Mouse (Mus musculus): ENCODE results near the gene Mrps7. TPM values are rescaled to one million over a fixed set of nuclear protein-coding genes. Genes with fewer than 3 reads are reported as not detected.

Mrps7 gene
- total and polyA plus RNA-seq, 3 experiments = 106 to 199 (median 157) TPM

DNA sequence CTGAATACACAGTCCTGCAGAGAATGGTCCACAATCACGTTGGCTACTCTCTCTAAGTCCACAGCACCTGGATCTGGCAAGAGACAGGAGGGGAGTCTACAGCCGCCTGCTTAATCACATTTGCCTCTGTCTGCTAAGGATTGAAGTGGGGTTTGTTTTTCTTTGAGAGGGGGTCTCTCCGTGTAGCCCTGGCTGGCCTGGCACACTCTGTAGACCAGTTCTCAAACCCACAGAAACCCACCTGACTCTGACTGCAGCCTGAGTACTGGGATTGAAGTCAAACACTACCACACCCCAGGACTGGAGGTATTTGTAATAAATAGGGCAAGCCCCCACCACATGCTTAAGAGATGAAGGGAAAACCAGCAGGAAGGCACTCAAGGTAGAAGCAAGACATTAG is 5.9 kb downstream of the Mrps7 start:
- Histone ChIP-seq H3K9me3 (replicated peaks; ENCODE audit: insufficient read depth, low read length) (no peaks in the 10 kb centered on the region), H3K27ac (ENCODE audit: control insufficient read depth, low read depth, low read length) (no peak overlapping the region), H3K4me1 (ENCODE audit: control insufficient read depth in 1 of 2, insufficient read depth in 2 of 2, low read length in 2 of 2) (peaks cover 5 to 23% of the 10 kb centered on the region in 2 experiments; a peak in 3 of 4 replicates), H3K4me3 (ENCODE audit: control insufficient read depth in 1 of 2, insufficient read depth in 1 of 2, low read depth in 2 of 2, low read length in 2 of 2) (no peak overlapping the region), H3K9ac (ENCODE audit: control insufficient read depth, low read depth, low read length, poor library complexity, severe bottlenecking) (no peak overlapping the region), H3K79me2 (ENCODE audit: control insufficient read depth, insufficient read depth, low read length, poor library complexity) (peaks cover 23% of the 10 kb centered on the region), H3K36me3 (ENCODE audit: control insufficient read depth in 1 of 2, insufficient read depth in 2 of 2, low read length in 2 of 2) (peaks cover 2 to 22% of the 10 kb centered on the region in 2 experiments), H3K27me3 (ENCODE audit: control insufficient read depth in 1 of 2, insufficient read depth in 2 of 2, low read length in 2 of 2) (no peaks in the 10 kb centered on the region)
- TF ChIP-seq HCFC1 (IDR thresholded peaks at IDR 0.05; ENCODE audit: low read depth, low read length) (no peak), TBP (IDR thresholded peaks at IDR 0.05; ENCODE audit: low read depth, low read length) (no peak), ETS1 (IDR thresholded peaks at IDR 0.05; ENCODE audit: low read depth, low read length) (no peak), UBTF (IDR thresholded peaks at IDR 0.05; ENCODE audit: borderline replicate concordance, insufficient read depth, low read depth, low read length) (no peak), ZC3H11A (IDR thresholded peaks at IDR 0.05; ENCODE audit: low read depth, low read length) (no peak), CHD2 (IDR thresholded peaks at IDR 0.05; ENCODE audit: low read length) (no peak)
- no peak for DNase-seq (ENCODE audit: low read depth, low spot score)

DNA sequence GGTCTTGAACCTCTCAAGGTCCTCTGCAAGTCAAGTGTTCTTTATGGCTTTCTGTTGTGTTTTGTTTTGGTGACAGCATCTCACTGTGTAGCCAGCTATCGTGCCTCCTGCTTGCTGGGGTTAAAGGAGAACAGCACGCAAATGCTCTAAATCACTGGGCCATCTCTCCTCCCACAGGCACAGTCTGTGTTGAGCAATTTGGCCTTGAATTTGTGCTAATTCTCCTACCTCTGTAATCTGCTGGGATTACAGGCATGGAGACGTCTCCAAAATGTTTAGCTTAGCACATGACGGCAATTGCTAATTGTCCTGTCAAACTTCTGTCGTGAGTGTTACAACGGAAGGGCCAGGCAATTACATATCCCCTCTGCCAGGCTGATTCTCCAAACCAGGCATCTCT is 7.4 kb downstream of the Mrps7 start:
- Histone ChIP-seq H3K27me3 (ENCODE audit: control insufficient read depth in 1 of 2, insufficient read depth in 2 of 2, low read length in 2 of 2) (no peaks in the 10 kb centered on the region), H3K9ac (ENCODE audit: control insufficient read depth, low read depth, low read length, poor library complexity, severe bottlenecking) (no peak overlapping the region), H3K4me3 (ENCODE audit: control insufficient read depth in 1 of 2, insufficient read depth in 1 of 2, low read depth in 2 of 2, low read length in 2 of 2) (no peak overlapping the region), H3K4me1 (ENCODE audit: control insufficient read depth in 1 of 2, insufficient read depth in 2 of 2, low read length in 2 of 2) (peaks cover 3 to 13% of the 10 kb centered on the region in 2 experiments; a peak in 3 of 4 replicates), H3K27ac (ENCODE audit: control insufficient read depth, low read depth, low read length) (no peak overlapping the region), H3K79me2 (ENCODE audit: control insufficient read depth, insufficient read depth, low read length, poor library complexity) (peaks cover 9% of the 10 kb centered on the region), H3K9me3 (replicated peaks; ENCODE audit: insufficient read depth, low read length) (no peaks in the 10 kb centered on the region), H3K36me3 (ENCODE audit: control insufficient read depth in 1 of 2, insufficient read depth in 2 of 2, low read length in 2 of 2) (peaks cover 2 to 13% of the 10 kb centered on the region in 2 experiments)
- DNase-seq (ENCODE audit: low read depth, low spot score) = no peak
- no peak for TF ChIP-seq GABPA (IDR thresholded peaks at IDR 0.05; ENCODE audit: low read depth, low read length)
- no peak for TF ChIP-seq ZMIZ1 (IDR thresholded peaks at IDR 0.05; ENCODE audit: low read depth, low read length)
- TF ChIP-seq CHD2 (IDR thresholded peaks at IDR 0.05; ENCODE audit: low read length) = no peak

- Histone ChIP-seq H3K4me1 (ENCODE audit: control insufficient read depth in 1 of 2, insufficient read depth in 2 of 2, low read length in 2 of 2) (peaks cover 3 to 13% of the 10 kb centered on the region in 2 experiments; a peak in 3 of 4 replicates), H3K27ac (ENCODE audit: control insufficient read depth, low read depth, low read length) (peak overlapping the region; percentile 83), H3K79me2 (ENCODE audit: control insufficient read depth, insufficient read depth, low read length, poor library complexity) (peaks cover 5% of the 10 kb centered on the region; the same call in 1 of the 2 replicates), H3K9ac (ENCODE audit: control insufficient read depth, low read depth, low read length, poor library complexity, severe bottlenecking) (peak overlapping the region; percentile 95), H3K27me3 (ENCODE audit: control insufficient read depth in 1 of 2, insufficient read depth in 2 of 2, low read length in 2 of 2) (no peaks in the 10 kb centered on the region), H3K36me3 (ENCODE audit: control insufficient read depth in 1 of 2, insufficient read depth in 2 of 2, low read length in 2 of 2) (peaks cover 2 to 13% of the 10 kb centered on the region in 2 experiments), H3K9me3 (replicated peaks; ENCODE audit: insufficient read depth, low read length) (no peaks in the 10 kb centered on the region), H3K4me3 (ENCODE audit: control insufficient read depth in 1 of 2, insufficient read depth in 1 of 2, low read depth in 2 of 2, low read length in 2 of 2) (peak overlapping the region; percentile 77 to 93)
- DNase-seq (ENCODE audit: low read depth, low spot score) = peak; percentile 78
- TF ChIP-seq ETS1 (IDR thresholded peaks at IDR 0.05; ENCODE audit: low read depth, low read length) = peak; percentile 48
- no peak for TF ChIP-seq POLR2AphosphoS5 (IDR thresholded peaks at IDR 0.05; ENCODE audit: borderline replicate concordance, low read depth, low read length)
- TF ChIP-seq GABPA (IDR thresholded peaks at IDR 0.05; ENCODE audit: low read depth, low read length) = no peak
- TF ChIP-seq MEF2A (IDR thresholded peaks at IDR 0.05; ENCODE audit: extremely low read depth, insufficient replicate concordance, low read depth, low read length, poor library complexity, severe bottlenecking) = no peak
- no peak for TF ChIP-seq SMC3 (IDR thresholded peaks at IDR 0.05; ENCODE audit: low read depth, low read length)
- no peak; the same call in 1 of the 2 replicates for TF ChIP-seq TBP (IDR thresholded peaks at IDR 0.05; ENCODE audit: low read depth, low read length)
- TF ChIP-seq MYB (IDR thresholded peaks at IDR 0.05; ENCODE audit: low read depth, low read length) = no peak
- no peak for TF ChIP-seq HCFC1 (IDR thresholded peaks at IDR 0.05; ENCODE audit: low read depth, low read length)
- TF ChIP-seq GATA1 (IDR thresholded peaks at IDR 0.05; ENCODE audit: low read depth, low read length) = peak; percentile 45
- no peak for TF ChIP-seq RAD21 (IDR thresholded peaks at IDR 0.05; ENCODE audit: low read depth, low read length)
- no peak for TF ChIP-seq POLR2AphosphoS2 (IDR thresholded peaks at IDR 0.05; ENCODE audit: low read length)
- TF ChIP-seq ELF1 (IDR thresholded peaks at IDR 0.05; ENCODE audit: low read depth, low read length) = no peak
- no peak for TF ChIP-seq MAZ (IDR thresholded peaks at IDR 0.05; ENCODE audit: low read depth, low read length)
- no peak; a peak in 1 of 6 replicates for TF ChIP-seq CTCF (IDR thresholded peaks at IDR 0.05 in 2 of 3, conservative IDR thresholded peaks at IDR 0.05 in 1 of 3; ENCODE audit: control insufficient read depth in 1 of 3, insufficient read depth in 1 of 3, low read depth in 2 of 3, low read length in 3 of 3, poor library complexity in 1 of 3, severe bottlenecking in 1 of 3)
- no peak for TF ChIP-seq TCF12 (IDR thresholded peaks at IDR 0.05; ENCODE audit: low read depth, low read length)
- 0 out of 2 replicates have a peak, but pooled peaks have one; percentile 1 for TF ChIP-seq MXI1 (IDR thresholded peaks at IDR 0.05; ENCODE audit: low read depth, low read length)
These were observed 8.3 kb downstream of the Mrps7 start for GRCm38 (mm10) chr11:115612059-115612409.

Data from MEL (cell line).